Mouse (Mus musculus): ENCODE results near the gene Sowaha. TPM values are rescaled to one million over a fixed set of nuclear protein-coding genes. Genes with fewer than 3 reads are reported as not detected.

Sowaha gene
- total RNA-seq, 1 experiment from 2014 or later: not detected

Other genes starting within 250 kb of the Sowaha start
- 251 to 386 TPM (median 355 TPM) in 3 replicates for gene Hspa4, start 179.8 kb downstream of the Sowaha start, total RNA-seq (2017)
- 2.3 to 9.1 TPM (median 5.5 TPM) in 3 replicates for gene Zcchc10, start 155.6 kb downstream of the Sowaha start, total RNA-seq (2017)
- 73.5 to 126 TPM (median 78.0 TPM) in 3 replicates for gene Aff4, start 129.4 kb downstream of the Sowaha start, total RNA-seq (2017)
- gene Leap2, start 57.1 kb downstream of the Sowaha start, total RNA-seq (2017): not detected in 3 replicates
- gene Uqcrq, start 49.4 kb downstream of the Sowaha start, total RNA-seq (2017): 11.2 to 22.8 TPM (median 17.8 TPM) in 3 replicates
- gene Gdf9, start 49.3 kb downstream of the Sowaha start, total RNA-seq (2017): not detected in 3 replicates
- gene Gm10447, start 23.2 kb downstream of the Sowaha start, total RNA-seq (2017): not detected in 3 replicates
- not detected in 3 replicates for gene Shroom1, start 23.1 kb downstream of the Sowaha start, total RNA-seq (2017)
- not detected in 3 replicates for gene Gm9837, start 9.8 kb downstream of the Sowaha start, total RNA-seq (2017)
- not detected in 3 replicates for gene Gm9945, start 108 bp downstream of the Sowaha start, total RNA-seq (2017)
- 2.9 to 4.1 TPM (median 3.8 TPM) in 3 replicates for gene Sept8, start 39.0 kb upstream of the Sowaha start, total RNA-seq (2017)
- gene Kif3a, start 87.1 kb upstream of the Sowaha start, total RNA-seq (2017): 2.8 to 6.1 TPM (median 3.6 TPM) in 3 replicates
- 2.8 to 29.9 TPM (median 19.5 TPM) in 3 replicates for gene Il4, start 138.4 kb upstream of the Sowaha start, total RNA-seq (2017)
- gene Il13, start 154.4 kb upstream of the Sowaha start, total RNA-seq (2017): 0.29 to 2.5 TPM in 2 of 3 replicates, not detected in the other
- gene Rad50, start 227.0 kb upstream of the Sowaha start, total RNA-seq (2017): 27.8 to 53.5 TPM (median 45.6 TPM) in 3 replicates
- gene Il5, start 240.5 kb upstream of the Sowaha start, total RNA-seq (2017): not detected in 3 replicates

Data from monocyte, adult 5-6 weeks (primary cell).